Mouse (Mus musculus): ENCODE data around the gene Wdr47. TPM values are rescaled to one million over a fixed set of nuclear protein-coding genes. Genes with fewer than 3 reads are reported as not detected.
"Not testable (repeated sequence)": the region's sequence is repeated elsewhere in the genome, so short reads cannot be mapped to it uniquely, and the experiment has no call there.

Wdr47 gene
- total RNA-seq, 2 experiments from 2014 or later, result 125 to 127 TPM

DNA sequence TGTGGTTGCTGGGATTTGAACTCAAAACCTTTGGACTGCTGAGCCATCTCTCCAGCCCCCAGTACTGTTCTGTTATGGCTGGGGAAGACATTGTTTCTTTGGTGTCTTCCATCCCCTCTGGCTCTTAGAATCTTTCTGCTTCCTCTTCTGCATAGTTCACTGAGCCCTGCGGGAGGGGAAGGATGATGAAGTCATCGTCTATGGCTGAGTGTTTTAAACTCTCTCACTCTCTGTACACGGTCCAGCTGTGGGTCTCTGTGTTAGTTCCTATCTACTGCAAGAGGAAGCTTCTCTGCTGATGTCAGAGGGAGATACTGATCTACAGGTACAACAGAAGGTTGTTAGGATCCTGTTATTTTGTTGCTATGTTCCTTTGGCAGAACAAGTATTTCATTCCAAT lies 17.8 kb downstream of the Wdr47 start:
- DNase-seq (ENCODE audit: low spot score in 2 of 2), result no peak

DNA sequence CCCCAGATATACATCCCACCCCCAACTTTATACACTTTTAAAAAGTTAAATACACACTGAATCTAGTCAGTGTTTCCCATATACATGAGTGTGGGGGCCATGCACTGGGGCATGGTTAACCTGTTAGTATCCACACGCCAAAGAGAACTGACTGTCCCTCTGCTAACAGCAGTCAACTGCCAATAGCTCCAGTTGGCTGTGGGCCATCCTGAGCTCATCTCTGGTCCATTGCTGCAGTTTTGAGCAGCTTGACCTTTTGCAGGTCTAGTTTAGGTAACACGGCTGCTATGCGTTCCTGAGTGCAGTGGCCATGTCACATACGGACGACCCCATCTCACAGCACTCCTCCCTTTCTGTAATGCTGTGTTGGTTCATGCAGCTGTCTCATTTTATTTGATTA lies 43.7 kb downstream of the Wdr47 start:
- DNase-seq (ENCODE audit: low spot score in 2 of 2), result no peak

DNA sequence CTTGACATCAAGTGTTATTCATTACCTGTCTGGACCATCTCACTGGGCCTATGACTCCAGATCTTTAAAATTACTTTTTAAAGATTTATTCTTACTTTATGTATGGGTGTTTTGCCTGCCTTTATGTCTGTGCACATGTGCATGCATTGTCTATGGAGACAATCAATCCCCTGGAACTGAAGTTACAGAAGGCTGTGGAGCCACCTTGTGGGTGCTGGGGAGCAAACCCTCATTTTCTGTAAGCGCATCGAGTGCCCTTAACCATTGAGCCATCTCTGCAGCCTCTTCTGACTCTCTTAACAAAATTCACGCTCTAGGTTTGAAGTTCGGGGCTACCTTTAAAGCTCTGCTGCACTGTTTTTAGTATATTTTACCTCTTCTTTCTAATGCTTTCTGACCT lies 48.3 kb downstream of the Wdr47 start:
- DNase-seq (ENCODE audit: low spot score in 2 of 2), result no peak

DNA sequence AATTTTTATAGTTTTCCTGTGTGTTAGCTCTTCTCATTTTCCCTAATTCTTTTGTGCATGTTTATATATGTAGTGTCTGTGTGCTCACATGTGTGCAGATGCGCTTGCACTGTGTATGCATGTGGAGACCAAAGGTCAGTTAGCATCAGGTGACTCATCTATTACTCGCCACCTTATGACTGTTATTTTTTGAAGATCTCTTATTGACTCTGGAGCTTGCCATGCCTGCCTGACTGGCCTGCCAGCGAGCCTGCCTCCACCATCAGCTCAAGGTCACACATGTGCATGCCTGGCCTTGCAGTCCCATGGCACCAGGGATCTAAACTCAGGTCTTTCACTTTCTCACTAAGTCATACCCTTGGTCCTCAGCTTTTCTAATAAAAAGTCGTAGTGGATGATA lies 49.9 kb downstream of the Wdr47 start:
- no peak for DNase-seq (ENCODE audit: low spot score in 2 of 2)

DNA sequence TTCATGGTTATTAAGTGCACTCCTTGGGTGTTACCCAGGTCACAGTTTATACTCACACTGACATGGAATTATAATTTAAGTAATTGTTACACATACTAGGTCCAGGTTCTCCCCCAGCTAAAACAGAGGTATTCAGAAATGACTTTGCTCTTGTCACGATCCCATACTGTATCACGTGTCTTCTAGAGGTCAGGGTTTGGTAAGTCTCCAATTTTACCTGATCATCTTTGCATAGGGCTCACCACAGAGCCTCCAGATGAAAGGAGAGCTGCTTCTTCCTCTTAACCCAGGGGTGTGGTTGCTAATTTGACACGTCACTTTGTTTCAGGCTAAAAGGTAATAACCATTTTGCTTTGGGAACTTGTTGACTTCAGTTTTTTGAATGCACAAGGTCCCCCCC lies 53.8 kb downstream of the Wdr47 start:
- no peak for DNase-seq (ENCODE audit: low spot score in 2 of 2)

DNA sequence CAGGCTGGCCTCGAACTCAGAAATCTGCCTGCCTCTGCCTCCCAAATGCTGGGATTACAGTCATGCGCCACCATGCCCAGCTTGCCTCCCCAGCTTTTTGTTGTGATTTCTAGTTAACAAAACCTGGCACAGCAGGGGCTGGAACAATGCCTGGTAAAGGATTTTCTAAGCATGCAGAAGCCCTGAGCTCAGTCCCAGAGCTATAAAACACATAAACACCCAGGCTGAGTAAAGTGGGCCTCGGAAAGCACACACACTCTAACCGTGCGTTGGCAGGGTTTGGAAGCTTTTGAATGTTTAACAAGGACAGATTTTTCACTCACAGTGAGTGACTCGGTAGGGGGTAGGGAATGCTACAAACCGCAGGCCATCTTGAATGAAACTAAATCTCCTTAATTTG lies 55.0 kb downstream of the Wdr47 start:
- DNase-seq (ENCODE audit: low spot score in 2 of 2), result peak; percentile 26 to 56

DNA sequence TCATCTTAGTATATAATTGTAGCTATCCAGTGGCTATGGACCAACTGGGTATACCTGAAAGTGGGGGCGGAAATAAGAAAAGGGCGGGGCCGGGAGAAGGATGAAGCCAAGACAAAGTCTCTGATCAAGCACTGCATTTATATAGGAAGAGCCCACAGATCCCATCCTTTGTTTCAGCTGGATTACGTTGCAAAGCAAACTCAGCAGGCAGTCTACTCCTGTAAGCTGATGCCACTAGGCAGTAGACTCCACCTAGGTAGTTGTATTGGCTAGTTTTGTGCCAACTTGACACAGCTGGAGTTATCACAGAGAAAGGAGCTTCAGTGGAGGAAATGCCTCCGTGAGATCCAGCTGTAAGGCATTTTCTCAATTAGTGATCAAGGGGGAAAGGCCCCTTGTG lies 56.6 kb downstream of the Wdr47 start:
- not testable (repeated sequence) for DNase-seq (ENCODE audit: low spot score in 2 of 2)

DNA sequence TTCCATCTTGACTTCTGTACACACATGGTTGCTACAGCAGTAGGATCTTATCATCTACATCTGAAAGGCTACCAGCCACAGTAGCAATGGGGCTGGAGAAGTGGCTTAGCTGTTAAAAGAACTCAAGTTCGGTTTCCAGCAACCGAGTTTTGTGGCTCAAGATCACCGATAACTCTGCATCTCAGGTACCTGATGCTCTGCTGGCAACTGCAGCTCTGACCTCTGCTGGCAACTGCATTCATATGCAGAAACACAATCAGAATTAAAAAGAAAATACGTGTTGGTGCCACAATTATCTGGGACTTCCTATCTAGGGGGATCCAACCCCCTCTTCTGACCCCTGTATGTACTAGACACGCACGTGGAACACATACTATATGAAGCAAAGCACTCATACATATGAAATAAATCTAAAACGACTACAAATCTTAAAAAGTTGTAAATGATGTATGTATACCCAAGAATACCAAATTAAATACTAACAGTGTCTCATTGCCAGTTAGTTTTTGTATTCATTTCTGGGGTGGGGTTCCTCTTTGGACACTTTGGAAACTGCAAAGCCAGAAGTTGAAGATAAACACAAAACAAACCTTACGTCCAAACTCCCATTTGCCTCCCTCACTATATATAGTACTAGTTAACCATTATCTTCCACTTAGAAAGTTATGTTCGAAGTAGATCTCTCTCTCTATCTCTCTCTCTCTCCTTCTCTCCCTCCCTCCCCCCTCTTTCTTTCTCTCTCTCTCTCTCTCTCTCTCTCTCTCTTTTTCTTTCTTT lies 62.0 kb downstream of the Wdr47 start:
- DNase-seq (ENCODE audit: low spot score in 2 of 2), result no peak

DNA sequence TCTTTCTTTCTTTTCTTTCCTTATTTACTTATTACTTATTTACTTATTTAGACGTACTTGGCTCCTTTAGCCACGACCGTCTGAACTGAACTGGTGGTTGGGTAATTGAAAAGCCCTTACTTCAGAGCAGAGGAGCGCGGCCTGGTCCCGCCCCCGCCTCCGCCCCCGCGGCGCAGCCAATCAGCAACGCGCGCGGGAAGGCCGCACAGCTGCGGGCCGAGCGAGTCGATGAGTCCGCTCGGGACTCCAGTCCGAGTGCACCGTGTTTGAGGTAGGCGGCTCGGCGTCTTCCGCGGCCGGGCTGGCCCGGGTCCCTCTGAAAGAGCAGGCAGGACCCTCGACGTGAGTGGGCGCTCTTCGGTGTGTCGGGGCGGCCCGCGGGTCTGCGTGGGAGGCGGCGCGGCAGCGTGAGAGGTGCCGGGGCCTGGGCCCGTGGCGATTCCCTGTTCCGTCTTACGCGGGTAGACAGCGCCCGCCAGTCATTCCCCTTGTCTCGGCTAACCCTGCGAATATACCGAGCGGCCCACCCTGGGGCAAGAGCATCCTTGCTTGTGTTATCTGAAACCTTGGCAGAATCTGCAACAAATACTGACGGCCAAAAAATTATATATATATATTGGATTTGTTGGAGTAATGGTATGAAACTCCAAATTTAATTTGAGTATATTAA lies 62.8 kb downstream of the Wdr47 start, which contains the start of gene Clcc1:
Gene Clcc1, plus strand, starts transcription at position 204 of the 670 bp plus-strand sequence.
- DNase-seq (ENCODE audit: low spot score in 2 of 2), result peak; percentile 91 to 95

DNA sequence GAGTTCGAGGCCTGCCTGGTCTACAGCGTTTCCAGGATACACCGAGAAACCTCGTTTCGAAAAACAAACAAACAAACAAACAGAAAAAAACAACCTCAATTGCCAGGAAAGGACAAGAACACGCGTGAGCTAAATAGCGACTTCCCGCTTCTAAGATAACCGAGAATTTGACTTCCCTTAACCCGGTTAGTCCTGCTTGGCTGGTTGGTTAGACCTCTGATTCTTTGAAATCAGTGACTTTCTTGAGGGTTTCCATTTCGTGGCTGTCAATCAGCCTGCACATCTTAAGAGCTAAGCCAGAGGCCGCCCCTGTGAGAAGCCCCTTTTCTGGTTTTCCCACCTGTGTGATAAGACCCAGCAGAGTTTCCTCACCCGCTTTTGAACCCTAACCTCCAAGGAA lies 63.5 kb downstream of the Wdr47 start:
- DNase-seq (ENCODE audit: low spot score in 2 of 2), result no peak

DNA sequence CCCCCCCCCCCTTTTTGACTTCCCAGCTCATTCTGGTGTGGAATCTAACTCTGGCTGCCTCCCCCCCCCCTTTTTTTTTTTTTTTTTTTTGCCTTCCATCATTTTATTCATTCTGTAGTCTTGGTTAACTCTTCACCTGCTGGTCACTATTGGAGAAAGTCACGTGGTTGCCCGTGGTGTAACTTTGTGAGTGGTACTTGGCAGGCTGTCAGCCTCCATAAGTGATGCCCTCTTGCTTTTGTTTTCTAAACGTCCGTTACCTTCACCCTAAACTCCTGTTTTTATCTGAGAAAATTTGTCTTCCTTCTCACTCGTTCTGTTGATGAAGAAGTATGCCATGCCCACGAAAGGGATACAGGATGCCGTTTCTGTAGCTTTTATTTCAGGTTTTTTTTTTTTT lies 64.4 kb downstream of the Wdr47 start:
- DNase-seq (ENCODE audit: low spot score in 2 of 2), result no peak

DNA sequence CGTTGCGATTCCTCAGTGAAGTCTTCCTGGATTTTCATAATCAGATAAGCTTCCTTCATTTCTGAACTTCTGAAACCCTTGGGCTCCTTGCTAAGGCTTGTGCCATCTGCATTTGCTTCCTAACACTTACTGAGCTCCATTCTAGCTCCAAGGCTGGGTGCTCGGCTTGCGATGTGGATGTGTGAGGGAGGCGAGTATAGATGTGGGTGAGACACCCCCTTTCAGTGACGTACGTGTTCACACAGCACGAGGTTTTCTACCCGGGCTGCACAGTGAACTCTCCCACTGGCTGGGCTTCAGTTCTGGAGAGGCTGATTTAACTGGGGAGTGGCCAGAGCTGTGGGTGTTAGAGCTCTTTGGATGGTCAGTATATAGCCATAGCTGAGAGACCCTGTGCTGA lies 67.5 kb downstream of the Wdr47 start:
- no peak for DNase-seq (ENCODE audit: low spot score in 2 of 2)

DNA sequence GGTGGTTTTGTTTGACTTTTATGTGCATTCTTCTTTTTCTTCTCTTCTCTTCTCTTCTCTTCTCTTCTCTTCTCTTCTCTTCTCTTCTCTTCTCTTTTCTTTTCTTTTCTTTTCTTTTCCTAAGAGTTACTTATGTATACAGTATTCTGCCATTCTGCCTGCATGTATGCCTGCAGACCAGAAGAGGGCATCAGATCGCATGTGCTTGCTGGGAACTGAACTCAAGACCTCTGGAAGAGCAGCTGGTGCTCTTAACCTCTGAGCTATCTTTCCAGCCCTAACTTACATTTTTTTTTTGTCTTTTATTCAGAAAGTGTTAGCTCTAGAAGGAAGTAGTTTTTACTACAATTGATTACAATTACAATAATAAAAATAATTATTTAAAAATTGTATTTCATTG lies 69.9 kb downstream of the Wdr47 start:
- no peak for DNase-seq (ENCODE audit: low spot score in 2 of 2)

DNA sequence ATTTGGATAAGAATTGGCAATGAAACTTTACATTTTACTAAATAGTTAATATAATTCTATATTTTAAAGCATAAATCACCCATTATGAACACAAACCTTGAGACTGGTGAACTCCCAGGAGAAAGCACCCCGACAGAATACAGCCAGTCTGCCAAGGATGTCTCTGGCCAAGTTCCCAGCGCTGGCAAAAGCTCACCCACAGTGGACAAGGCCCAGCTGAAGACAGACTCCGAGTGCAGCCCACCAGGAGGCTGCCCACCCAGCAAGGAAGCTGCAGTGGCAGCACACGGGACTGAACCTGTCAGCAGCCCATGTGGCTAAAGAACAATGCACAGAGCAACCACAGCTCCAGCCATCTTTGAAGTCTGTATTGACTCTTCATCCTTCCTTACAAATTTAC lies 85.5 kb downstream of the Wdr47 start:
- DNase-seq (ENCODE audit: low spot score in 2 of 2), result peak in 1 of 2 experiments; percentile 26

DNA sequence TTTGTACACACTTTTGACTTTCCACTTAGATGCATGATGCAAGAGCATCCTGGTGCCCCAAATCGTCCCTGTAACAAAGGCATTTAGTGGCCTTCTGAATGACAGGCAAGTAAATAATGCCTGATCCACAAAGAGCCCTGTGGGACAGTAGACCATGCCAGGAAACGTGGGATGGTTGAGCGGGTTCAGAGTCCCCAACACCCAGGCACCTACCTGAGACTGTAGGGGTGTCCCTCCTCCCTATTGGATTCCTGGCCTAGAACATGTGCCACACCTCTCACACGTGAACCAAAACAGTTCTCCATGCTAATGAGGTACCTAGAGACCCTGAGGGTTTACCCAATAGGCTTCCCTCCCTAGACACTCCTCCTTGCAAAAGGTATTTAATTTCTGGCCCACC lies 89.9 kb downstream of the Wdr47 start:
- DNase-seq (ENCODE audit: low spot score in 2 of 2), result no peak

DNA sequence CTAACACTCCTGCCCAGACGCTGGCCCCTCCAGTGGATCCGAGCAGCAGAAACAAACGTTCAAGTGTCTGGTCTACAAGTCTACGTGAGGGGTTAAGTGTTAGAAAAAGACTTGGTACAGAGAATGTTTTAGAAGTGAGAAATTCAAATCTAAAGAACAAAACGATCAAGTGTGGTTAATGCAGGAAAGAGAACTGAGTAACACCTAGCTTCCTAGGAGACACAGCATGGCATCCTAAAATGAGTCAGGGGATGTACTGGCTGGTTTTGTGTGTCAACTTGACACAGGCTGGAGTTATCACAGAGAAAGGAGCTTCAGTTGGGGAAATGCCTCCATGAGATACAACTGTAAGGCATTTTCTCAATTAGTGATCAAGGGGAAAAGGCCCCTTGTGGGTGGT lies 92.5 kb downstream of the Wdr47 start:
- DNase-seq (ENCODE audit: low spot score in 2 of 2), result not testable (repeated sequence)

DNA sequence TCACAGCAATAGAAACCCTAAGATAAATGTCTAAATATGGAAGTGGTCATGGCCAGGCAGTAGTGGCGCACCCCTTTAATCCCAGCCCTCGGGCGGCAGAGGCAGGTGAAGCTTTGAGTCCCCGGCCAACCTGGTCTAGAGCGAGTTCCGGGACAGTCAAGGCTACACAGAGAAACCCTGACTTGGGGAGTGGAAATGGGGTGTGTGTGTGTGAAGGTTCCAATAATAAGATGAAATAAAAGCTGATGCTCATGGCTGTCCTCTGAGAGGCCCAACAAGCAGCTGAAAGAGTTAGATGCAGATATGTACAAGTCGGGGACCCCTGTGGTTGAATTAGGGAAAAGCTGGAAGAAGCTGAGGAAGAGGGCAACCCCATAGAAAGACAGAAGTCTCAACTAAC lies 94.6 kb downstream of the Wdr47 start:
- DNase-seq (ENCODE audit: low spot score in 2 of 2), result no peak

DNA sequence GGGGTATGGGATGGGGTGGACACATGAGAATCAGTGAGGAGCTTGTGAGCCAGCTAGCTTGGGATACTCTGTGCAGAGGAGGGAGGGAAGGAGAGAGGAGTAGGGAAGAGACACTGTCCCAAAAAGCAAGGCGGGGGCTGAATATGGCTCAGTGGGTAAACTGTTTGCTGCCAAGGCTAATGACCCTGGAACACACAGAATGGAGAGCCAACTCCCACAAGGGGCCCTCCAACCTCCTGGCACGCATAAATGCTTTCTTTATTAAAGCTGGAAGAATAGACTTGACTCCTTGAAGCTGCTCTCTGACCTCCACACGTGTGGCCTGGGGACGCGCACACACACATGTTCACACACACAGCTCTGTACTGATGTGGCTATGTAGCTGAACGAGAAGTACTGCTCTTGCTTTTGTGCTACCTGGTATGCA lies 97.9 kb downstream of the Wdr47 start:
- DNase-seq (ENCODE audit: low spot score in 2 of 2), result no peak

DNA sequence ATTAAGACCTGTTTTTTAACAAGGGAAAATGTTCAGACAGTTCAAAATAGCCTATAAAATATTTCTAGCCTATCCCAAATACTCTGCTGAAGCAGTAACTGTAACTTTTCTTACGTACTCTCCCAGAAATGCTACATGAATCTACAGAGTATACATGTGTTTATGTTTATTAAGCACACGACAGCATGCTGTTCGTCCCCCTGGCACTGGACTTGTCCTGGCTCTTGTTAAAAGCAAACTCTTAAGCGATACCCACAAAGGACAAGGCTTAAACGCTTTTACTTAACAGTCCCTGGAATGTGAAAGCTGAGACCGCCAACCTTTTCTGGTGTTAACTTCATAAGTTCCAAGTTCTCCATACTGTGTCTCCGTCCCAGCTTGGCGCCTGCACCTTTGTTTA lies 98.4 kb downstream of the Wdr47 start:
- no peak for DNase-seq (ENCODE audit: low spot score in 2 of 2)

DNA sequence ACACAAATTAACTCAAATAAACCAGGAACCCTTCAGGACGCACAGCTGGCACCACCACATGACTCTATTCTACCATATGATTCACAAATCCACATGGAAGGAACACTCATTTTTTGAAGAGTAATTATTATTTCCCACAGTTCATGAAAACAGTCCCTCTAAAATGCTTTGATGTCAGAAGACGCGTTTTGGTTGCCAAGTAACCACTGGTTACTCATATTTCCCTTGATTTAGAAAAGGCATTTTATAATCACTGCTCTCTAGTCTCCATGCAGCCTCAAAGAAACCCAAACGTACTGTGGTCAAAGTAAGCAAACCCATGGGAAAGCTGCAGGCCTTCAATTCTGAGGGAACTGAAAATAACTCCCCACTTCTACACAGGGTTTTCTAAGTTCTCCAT lies 98.9 kb downstream of the Wdr47 start:
- DNase-seq (ENCODE audit: low spot score in 2 of 2), result peak in 1 of 2 experiments; percentile 14

DNA sequence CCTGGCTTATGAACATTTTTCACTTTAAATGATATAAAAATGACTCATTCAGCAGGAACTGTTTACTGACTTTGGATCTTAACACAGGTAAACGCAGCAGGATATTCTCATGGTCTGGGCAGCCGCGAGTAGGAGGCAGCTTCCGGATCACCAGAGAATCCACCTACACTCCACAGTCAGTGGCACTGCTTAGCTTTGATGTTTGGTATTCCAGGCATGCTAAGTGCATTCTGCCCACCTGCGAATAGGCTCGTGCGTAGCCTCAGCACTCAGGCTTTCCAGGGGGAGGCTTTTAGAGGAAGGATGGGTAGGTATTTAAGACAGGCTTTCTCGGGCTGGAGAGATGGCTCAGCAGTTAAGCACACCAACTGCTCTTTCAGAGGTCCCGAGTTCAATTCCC lies 103.2 kb downstream of the Wdr47 start:
- DNase-seq (ENCODE audit: low spot score in 2 of 2), result no peak

Measured in layer of hippocampus, postnatal 14 days (tissue).